Mouse (Mus musculus) G1E (cell line): ENCODE results near the gene Whrn. TPM values are rescaled to one million over a fixed set of nuclear protein-coding genes. Genes with fewer than 3 reads are reported as not detected.

Experiments used
- ATAC-seq: 2 replicates; pipeline ENCODE4 v1.8.0; 2016; ENCODE audit warnings: mild to moderate bottlenecking; ENCODE audit not compliant: insufficient number of reproducible peaks, poor library complexity, low FRiP score, severe bottlenecking; ENCODE audit errors: extremely low read depth
- DNase-seq: peaks from one replicate; pipeline ENCODE4 v3.0.0; 2012; ENCODE audit warnings: low spot score
- H3K27me3 ChIP-seq: 2 replicates; pipeline ENCODE4 v1.6.1; 2012; ENCODE audit warnings: mild to moderate bottlenecking, low read length, inconsistent platforms; ENCODE audit not compliant: insufficient read depth
- H3K36me3 ChIP-seq: replicated peaks from 2 replicates; pipeline ENCODE3; 2012; ENCODE audit warnings: mild to moderate bottlenecking, inconsistent platforms
- H3K4me1 ChIP-seq: 2 replicates; pipeline ENCODE4 v1.6.1; 2012; ENCODE audit warnings: low read depth, low read length, inconsistent platforms, mixed read lengths; ENCODE audit not compliant: insufficient read depth
- H3K4me3 ChIP-seq: 2 replicates; pipeline ENCODE4 v1.5.1; 2012; ENCODE audit warnings: low read depth, mild to moderate bottlenecking, inconsistent platforms, low read length, moderate library complexity, mixed read lengths
- H3K9me3 ChIP-seq: replicated peaks from 2 replicates; pipeline ENCODE4 v1.6.1; 2012; ENCODE audit warnings: inconsistent platforms
- CTCF ChIP-seq: IDR thresholded peaks from 2 replicates; pipeline ENCODE4 v1.5.1; 2012; ENCODE audit warnings: low read depth, low read length, inconsistent platforms, mixed read lengths
- GATA1 ChIP-seq: IDR thresholded peaks from 2 replicates; pipeline ENCODE4 v1.6.1; 2012; ENCODE audit warnings: borderline replicate concordance, low read length, inconsistent platforms, mixed read lengths
- GATA2 ChIP-seq: IDR thresholded peaks from 2 replicates; pipeline ENCODE4 v1.6.1; 2012; ENCODE audit warnings: low read depth, low read length, inconsistent platforms, borderline replicate concordance
- POLR2AphosphoS5 ChIP-seq: IDR thresholded peaks from 2 replicates; pipeline ENCODE4 v1.6.1; 2012; ENCODE audit warnings: low read depth, low read length, inconsistent platforms; ENCODE audit not compliant: insufficient replicate concordance
- TAL1 ChIP-seq: conservative IDR thresholded peaks from 2 replicates; pipeline ENCODE4 v1.6.1; 2012; ENCODE audit warnings: low read depth, low read length, inconsistent platforms, mixed read lengths
- polyA plus RNA-seq: library from polyadenylated mRNA; stranded (reverse); fragments of >175 nt; gene quantifications from 2 replicates; pipeline ENCODE4 v1.2.3, GENCODE M21; 2012
- total RNA-seq, 2 experiments: library from RNA; stranded (forward) in 1 of 2; stranded (reverse) in 1 of 2; fragments of 200-1000 nt in 1 of 2; fragments of >200 nt in 1 of 2; fragmentation: Nextera tagmentation in 1 of 2; gene quantifications; 2 replicates each; pipeline ENCODE4 v1.2.3; 2014 to 2017

Whrn gene
- total and polyA plus RNA-seq, 3 experiments, result 0.38 TPM; not detected in 2

DNA sequence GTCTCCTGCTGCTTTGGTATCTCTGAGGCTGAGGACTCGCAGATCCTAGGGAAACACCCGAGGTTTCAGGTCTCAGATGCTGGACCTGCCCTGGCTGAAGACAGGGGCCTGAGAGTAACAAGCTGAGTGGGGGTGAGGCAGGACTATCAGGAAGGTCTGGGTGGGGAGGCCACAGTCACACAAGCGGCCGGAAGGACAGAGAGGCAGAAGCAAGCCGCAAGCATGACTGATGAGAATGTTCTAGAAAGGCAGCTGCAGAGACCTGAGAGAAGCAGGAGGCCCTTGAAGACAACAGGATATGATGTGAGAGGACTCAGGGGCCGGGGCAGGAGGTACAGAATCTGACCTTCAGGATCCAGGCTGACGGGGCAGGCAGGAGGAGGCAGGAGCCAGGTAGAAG is 91.6 kb downstream of the Whrn start:
- TF ChIP-seq GATA1 (no peak), TAL1 (no peak), CTCF (no peak), GATA2 (no peak), POLR2AphosphoS5 (no peak)
- no peaks in the 10 kb centered on the region for H3K36me3 ChIP-seq
- ATAC-seq (no peak), DNase-seq (no peak)
- peaks cover 92% of the 10 kb centered on the region for H3K9me3 ChIP-seq
- no peak overlapping the region for H3K4me3 ChIP-seq
- no peaks in the 10 kb centered on the region for H3K27me3 ChIP-seq
- no peaks in the 10 kb centered on the region for H3K4me1 ChIP-seq

DNA sequence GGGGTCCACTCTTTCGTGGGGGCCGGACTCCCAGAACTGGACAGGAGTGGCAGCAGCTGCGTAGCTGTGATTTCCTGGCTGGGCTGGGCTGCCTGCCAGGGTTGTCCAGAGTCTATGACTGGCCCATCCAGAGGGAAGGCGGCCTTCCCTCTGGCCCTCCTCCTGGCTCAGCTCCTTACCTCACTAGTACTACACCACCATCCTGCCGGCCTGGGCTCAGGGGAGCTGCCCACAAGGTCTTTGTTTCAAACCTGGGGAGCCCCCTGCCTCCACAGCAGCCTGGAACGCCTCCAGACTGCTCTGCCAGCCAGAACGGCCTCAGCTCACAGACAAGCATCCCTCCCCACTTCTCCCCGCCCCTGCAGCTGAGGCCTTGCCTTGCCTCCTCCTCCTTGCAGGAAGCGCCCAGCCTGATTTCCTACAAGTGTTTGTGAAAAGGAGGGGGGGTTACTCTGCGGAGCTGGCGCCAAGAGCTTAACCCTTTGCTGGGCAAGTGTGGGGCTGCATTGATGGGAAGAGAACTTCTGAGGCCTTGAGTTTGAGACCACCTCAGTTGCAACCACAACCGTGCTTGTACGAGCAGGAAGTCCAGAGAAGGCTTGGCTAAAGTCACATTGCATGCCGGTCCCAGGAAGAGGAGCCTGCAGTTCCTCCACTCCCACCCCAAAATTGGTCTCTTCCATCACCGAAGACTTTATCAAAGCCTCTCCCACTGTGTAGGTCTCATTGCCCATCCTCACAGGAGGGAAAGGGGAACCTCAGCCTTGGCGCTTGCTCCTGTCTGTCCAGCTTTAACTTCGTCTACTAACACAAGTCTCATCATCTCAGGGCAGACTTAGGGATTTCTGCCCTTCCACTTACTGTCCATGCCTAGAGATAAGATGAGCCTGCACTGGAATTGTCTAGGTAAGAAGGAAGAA is 92.5 kb downstream of the Whrn start, which contains the start of gene Akna:
Akna (minus strand) TSS at position 315 of the 920 bp plus-strand sequence.
- Histone ChIP-seq H3K27me3 (no peaks in the 10 kb centered on the region), H3K9me3 (peaks cover 91% of the 10 kb centered on the region), H3K4me3 (no peak within 1 kb of the TSS; the same call in 1 of the 2 replicates), H3K36me3 (no peaks in the 10 kb centered on the region), H3K4me1 (no peaks in the 10 kb centered on the region)
- TF ChIP-seq CTCF, result no peak
- TF ChIP-seq GATA2, result no peak
- TF ChIP-seq POLR2AphosphoS5, result no peak
- TF ChIP-seq TAL1, result no peak
- TF ChIP-seq GATA1, result no peak
- ATAC-seq, result no peak
- no peak for DNase-seq

DNA sequence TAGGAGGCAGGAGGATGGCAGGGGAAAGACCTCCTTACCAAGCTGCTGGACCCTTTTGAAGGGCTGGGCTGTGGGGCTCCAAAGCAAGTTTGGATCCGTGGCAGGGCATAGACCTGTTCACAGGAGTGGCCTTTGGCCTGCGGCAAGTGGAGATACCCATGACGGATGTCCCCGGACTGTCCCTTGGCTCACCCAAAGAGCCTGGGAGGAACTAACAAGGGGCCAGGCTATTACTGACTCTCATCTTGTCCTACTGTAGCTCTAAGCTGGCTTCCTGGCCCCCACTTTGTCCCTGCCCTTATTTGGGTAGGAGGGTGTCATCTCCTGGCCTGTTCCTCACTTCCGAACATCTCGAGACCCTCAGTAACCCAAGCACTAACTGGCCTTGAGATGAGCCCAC is 93.2 kb downstream of the Whrn start:
- TF ChIP-seq CTCF, result no peak
- no peak for TF ChIP-seq GATA2
- no peak for TF ChIP-seq GATA1
- no peak for TF ChIP-seq TAL1
- no peak for TF ChIP-seq POLR2AphosphoS5
- Histone ChIP-seq H3K9me3 (peaks cover 91% of the 10 kb centered on the region), H3K36me3 (no peaks in the 10 kb centered on the region), H3K4me1 (no peaks in the 10 kb centered on the region), H3K27me3 (no peaks in the 10 kb centered on the region), H3K4me3 (no peak overlapping the region)
- no peak for DNase-seq
- no peak for ATAC-seq

DNA sequence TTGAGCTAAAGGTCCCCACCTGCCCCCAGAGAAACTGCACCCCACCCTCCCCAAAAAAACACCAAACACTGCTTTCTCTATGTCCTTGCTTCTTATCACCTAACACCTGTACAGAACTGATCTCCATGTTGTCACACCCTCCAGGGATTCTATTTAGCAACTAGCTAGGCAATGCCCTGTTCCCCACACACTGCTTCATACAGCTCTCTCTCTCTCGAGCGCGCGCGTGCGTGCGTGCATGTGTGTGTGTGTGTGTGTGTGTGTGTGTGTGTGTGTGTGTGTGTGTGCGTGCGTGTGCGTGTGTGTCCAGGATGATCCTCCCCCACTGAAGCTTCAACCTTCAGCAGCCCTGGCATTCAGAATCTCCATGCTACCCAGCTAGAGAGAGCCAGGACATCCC is 93.7 kb downstream of the Whrn start:
- H3K4me1 ChIP-seq, result no peaks in the 10 kb centered on the region
- DNase-seq, result no peak
- H3K36me3 ChIP-seq, result no peaks in the 10 kb centered on the region
- no peaks in the 10 kb centered on the region for H3K27me3 ChIP-seq
- H3K9me3 ChIP-seq, result peaks cover 94% of the 10 kb centered on the region
- TF ChIP-seq GATA2, result no peak
- no peak for TF ChIP-seq POLR2AphosphoS5
- TF ChIP-seq GATA1, result no peak
- TF ChIP-seq TAL1, result no peak
- TF ChIP-seq CTCF, result no peak
- H3K4me3 ChIP-seq, result no peak overlapping the region
- no peak for ATAC-seq

DNA sequence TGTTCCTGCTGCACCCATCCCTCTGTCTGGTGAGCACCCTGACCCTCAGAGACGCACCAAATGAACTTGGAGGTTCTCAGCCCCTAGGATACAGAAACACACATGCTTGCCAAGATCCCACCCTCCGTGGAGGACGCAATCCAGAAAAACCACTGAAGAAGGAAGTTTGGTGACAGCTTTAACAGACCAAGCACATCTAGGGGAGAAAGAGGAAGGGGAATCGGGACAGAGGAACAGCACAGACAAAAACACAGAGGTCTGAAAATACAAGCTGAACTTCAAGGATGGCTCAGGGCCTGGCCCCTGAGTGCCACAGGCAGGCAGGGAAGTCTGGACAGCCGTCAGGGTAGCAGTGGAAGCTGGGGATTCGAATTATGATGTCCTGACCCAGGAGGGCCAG is 94.2 kb downstream of the Whrn start:
- Histone ChIP-seq H3K4me3 (no peak overlapping the region), H3K27me3 (no peaks in the 10 kb centered on the region), H3K4me1 (no peaks in the 10 kb centered on the region), H3K36me3 (no peaks in the 10 kb centered on the region), H3K9me3 (peaks cover 96% of the 10 kb centered on the region)
- TF ChIP-seq TAL1 (no peak), GATA2 (no peak), CTCF (no peak), GATA1 (no peak)
- ATAC-seq (no peak), DNase-seq (no peak)

DNA sequence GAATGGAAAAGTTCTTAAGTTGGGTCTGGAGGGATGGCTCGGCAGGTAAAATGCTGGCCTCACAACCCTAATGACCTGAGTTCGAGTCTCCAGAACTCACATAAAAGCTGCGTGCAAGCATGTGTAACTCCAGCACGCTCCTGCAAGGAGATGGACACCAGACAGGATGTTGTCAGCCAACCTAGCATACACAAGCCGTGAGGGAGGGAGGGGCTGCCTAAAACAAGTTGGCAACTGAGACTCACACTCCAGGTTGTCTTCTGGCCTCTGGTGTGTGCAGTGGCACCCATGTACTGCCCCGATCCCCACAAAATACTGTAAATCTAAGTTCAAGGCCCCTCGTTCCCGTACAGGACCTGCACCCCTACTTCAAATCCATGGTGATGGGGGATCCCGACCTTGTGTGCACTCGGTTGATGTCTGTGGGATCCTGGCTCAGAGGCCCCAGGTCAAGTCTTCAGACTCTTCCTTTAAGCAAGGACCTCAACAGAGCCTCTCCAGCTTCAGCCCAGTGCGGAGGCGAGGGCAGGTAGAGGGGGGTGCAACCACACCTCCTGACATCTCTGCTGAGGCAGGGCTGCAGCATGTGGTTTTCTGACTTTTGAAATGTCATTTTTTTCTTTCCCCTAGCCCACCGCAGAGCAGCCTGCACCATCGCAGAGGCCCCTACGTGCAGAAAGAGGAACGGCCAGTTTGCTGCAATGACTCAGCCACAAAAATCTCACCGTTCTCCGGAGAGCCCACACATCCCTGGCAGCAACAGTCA is 95.1 kb downstream of the Whrn start:
- Histone ChIP-seq H3K4me1 (no peaks in the 10 kb centered on the region), H3K36me3 (no peaks in the 10 kb centered on the region), H3K27me3 (no peaks in the 10 kb centered on the region), H3K9me3 (peaks cover 96% of the 10 kb centered on the region), H3K4me3 (no peak overlapping the region)
- ATAC-seq (no peak), DNase-seq (no peak)
- no peak for TF ChIP-seq GATA1
- TF ChIP-seq CTCF, result no peak
- no peak for TF ChIP-seq POLR2AphosphoS5
- no peak for TF ChIP-seq TAL1
- no peak for TF ChIP-seq GATA2
